Mouse (Mus musculus): ENCODE results near the gene Gm17657. TPM values are rescaled to one million over a fixed set of nuclear protein-coding genes. Genes with fewer than 3 reads are reported as not detected.

The Gm17657 gene
- total RNA-seq, 1 experiment = 18.3 TPM

DNA sequence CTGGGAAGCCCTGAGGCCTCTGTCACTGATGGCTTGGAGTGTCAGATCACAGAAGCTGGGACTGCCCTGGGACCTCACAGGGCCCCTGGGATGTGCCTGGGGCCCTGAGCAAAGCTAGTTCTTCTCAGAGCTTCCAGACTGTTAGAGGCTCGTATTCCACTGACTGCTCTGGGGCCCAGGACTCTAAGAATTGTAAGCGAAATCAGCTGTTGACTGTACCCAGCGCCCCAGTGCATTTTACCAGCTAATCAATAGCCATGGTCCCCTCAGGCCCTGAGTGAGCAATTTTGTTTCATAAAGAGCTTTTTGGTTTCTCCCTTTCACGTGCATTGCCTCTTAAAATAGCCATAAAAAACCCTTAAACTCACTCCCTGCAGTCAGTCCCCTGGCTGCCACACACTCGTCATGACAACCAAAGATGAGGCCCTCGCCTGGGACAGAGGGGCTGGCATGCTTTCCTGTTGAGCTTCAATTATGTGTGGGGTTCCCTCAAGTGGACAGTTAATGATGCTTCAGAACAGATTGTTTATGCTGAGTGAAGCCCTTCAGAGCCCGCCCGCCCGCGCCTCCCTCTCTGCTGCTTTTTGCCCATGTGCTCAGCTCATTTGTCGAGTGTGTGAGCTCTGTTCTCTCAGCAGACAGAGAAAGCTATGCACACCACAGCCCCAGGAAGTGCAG is 39.9 kb upstream of the Gm17657 start:
- H3K27ac ChIP-seq (ENCODE audit: insufficient read depth, low read depth, low read length, poor library complexity, severe bottlenecking) = no peak overlapping the region
- H3K9me3 ChIP-seq (ENCODE audit: control insufficient read depth, insufficient read depth, low read depth, low read length) = no peaks in the 10 kb centered on the region
- DNase-seq (ENCODE audit: low read depth, low spot score) = no peak
- no peak overlapping the region for H3K4me3 ChIP-seq (ENCODE audit: insufficient read depth in 1 of 2, low read depth in 1 of 2, low read length in 2 of 2, poor library complexity in 1 of 2, severe bottlenecking in 1 of 2)
- H3K9ac ChIP-seq (ENCODE audit: insufficient read depth, low read depth, low read length, poor library complexity, severe bottlenecking) = no peak overlapping the region
- no peak for TF ChIP-seq ZNF384 (IDR thresholded peaks at IDR 0.05; ENCODE audit: low read depth, low read length)
- no peak for TF ChIP-seq ZC3H11A (IDR thresholded peaks at IDR 0.05; ENCODE audit: borderline replicate concordance, low read depth, low read length)
- TF ChIP-seq MAFK (IDR thresholded peaks at IDR 0.05; ENCODE audit: insufficient read depth, low read depth, low read length) = no peak
- TF ChIP-seq CHD2 (IDR thresholded peaks at IDR 0.05; ENCODE audit: low read depth, low read length) = no peak
- no peak for TF ChIP-seq HCFC1 (IDR thresholded peaks at IDR 0.05; ENCODE audit: borderline replicate concordance, insufficient read depth, low read length)
- no peaks in the 10 kb centered on the region for H3K4me1 ChIP-seq (ENCODE audit: control insufficient read depth in 2 of 2, insufficient read depth in 2 of 2, low read length in 2 of 2, poor library complexity in 1 of 2)
- in situ Hi-C loops (cut with MboI; ENCODE audit: low sequenced_read_pairs in 2 of 2, unreplicated experiment in 2 of 2) = no loop called here
- H3K36me3 ChIP-seq (ENCODE audit: control insufficient read depth, insufficient read depth, low read length, poor library complexity, severe bottlenecking) = no peaks in the 10 kb centered on the region; the same call in 1 of the 2 replicates

- Histone ChIP-seq H3K9ac (ENCODE audit: insufficient read depth, low read depth, low read length, poor library complexity, severe bottlenecking) (no peak overlapping the region), H3K4me1 (ENCODE audit: control insufficient read depth in 2 of 2, insufficient read depth in 2 of 2, low read length in 2 of 2, poor library complexity in 1 of 2) (no peaks in the 10 kb centered on the region), H3K36me3 (ENCODE audit: control insufficient read depth, insufficient read depth, low read length, poor library complexity, severe bottlenecking) (peaks cover 4% of the 10 kb centered on the region; the same call in 1 of the 2 replicates), H3K4me3 (ENCODE audit: insufficient read depth in 1 of 2, low read depth in 1 of 2, low read length in 2 of 2, poor library complexity in 1 of 2, severe bottlenecking in 1 of 2) (no peak overlapping the region), H3K27ac (ENCODE audit: insufficient read depth, low read depth, low read length, poor library complexity, severe bottlenecking) (no peak overlapping the region), H3K9me3 (ENCODE audit: control insufficient read depth, insufficient read depth, low read depth, low read length) (no peaks in the 10 kb centered on the region)
- in situ Hi-C loops (cut with MboI; ENCODE audit: low sequenced_read_pairs in 2 of 2, unreplicated experiment in 2 of 2) = no loop called here
- TF ChIP-seq HCFC1 (IDR thresholded peaks at IDR 0.05; ENCODE audit: borderline replicate concordance, insufficient read depth, low read length) = no peak
- no peak for TF ChIP-seq MAFK (IDR thresholded peaks at IDR 0.05; ENCODE audit: insufficient read depth, low read depth, low read length)
- no peak for DNase-seq (ENCODE audit: low read depth, low spot score)
Measured at GRCm38 (mm10) chr17:29586921-29587320, 37.5 kb upstream of the Gm17657 start.

- H3K36me3 ChIP-seq (ENCODE audit: control insufficient read depth, insufficient read depth, low read length, poor library complexity, severe bottlenecking) = peaks cover 7% of the 10 kb centered on the region; the same call in 1 of the 2 replicates
- no peak overlapping the region for H3K27ac ChIP-seq (ENCODE audit: insufficient read depth, low read depth, low read length, poor library complexity, severe bottlenecking)
- in situ Hi-C loops (cut with MboI; ENCODE audit: low sequenced_read_pairs in 2 of 2, unreplicated experiment in 2 of 2) = no loop called here
- TF ChIP-seq ZNF384 (IDR thresholded peaks at IDR 0.05; ENCODE audit: low read depth, low read length) = no peak
- TF ChIP-seq HCFC1 (IDR thresholded peaks at IDR 0.05; ENCODE audit: borderline replicate concordance, insufficient read depth, low read length) = no peak
- no peak for TF ChIP-seq MAFK (IDR thresholded peaks at IDR 0.05; ENCODE audit: insufficient read depth, low read depth, low read length)
- TF ChIP-seq CHD2 (IDR thresholded peaks at IDR 0.05; ENCODE audit: low read depth, low read length) = no peak
- TF ChIP-seq ZC3H11A (IDR thresholded peaks at IDR 0.05; ENCODE audit: borderline replicate concordance, low read depth, low read length) = no peak
- H3K9me3 ChIP-seq (ENCODE audit: control insufficient read depth, insufficient read depth, low read depth, low read length) = no peaks in the 10 kb centered on the region
- no peak overlapping the region for H3K4me3 ChIP-seq (ENCODE audit: insufficient read depth in 1 of 2, low read depth in 1 of 2, low read length in 2 of 2, poor library complexity in 1 of 2, severe bottlenecking in 1 of 2)
- no peak overlapping the region for H3K9ac ChIP-seq (ENCODE audit: insufficient read depth, low read depth, low read length, poor library complexity, severe bottlenecking)
- no peak for DNase-seq (ENCODE audit: low read depth, low spot score)
- no peaks in the 10 kb centered on the region for H3K4me1 ChIP-seq (ENCODE audit: control insufficient read depth in 2 of 2, insufficient read depth in 2 of 2, low read length in 2 of 2, poor library complexity in 1 of 2)
Measured at GRCm38 (mm10) chr17:29585446-29585845, 36.0 kb upstream of the Gm17657 start.

GRCm38 (mm10) chr17:29584737-29585136 is 35.3 kb upstream of the Gm17657 start:
- peaks cover 7% of the 10 kb centered on the region; the same call in 1 of the 2 replicates for H3K36me3 ChIP-seq (ENCODE audit: control insufficient read depth, insufficient read depth, low read length, poor library complexity, severe bottlenecking)
- in situ Hi-C loops (cut with MboI; ENCODE audit: low sequenced_read_pairs in 2 of 2, unreplicated experiment in 2 of 2) = no loop called here

More at GRCm38 (mm10) chr17:29584737-29585136, 35.3 kb upstream of the Gm17657 start:
- TF ChIP-seq ZC3H11A (IDR thresholded peaks at IDR 0.05; ENCODE audit: borderline replicate concordance, low read depth, low read length) (no peak), ZNF384 (IDR thresholded peaks at IDR 0.05; ENCODE audit: low read depth, low read length) (no peak), HCFC1 (IDR thresholded peaks at IDR 0.05; ENCODE audit: borderline replicate concordance, insufficient read depth, low read length) (no peak), MAFK (IDR thresholded peaks at IDR 0.05; ENCODE audit: insufficient read depth, low read depth, low read length) (no peak), CHD2 (IDR thresholded peaks at IDR 0.05; ENCODE audit: low read depth, low read length) (no peak)
- no peak for DNase-seq (ENCODE audit: low read depth, low spot score)
- H3K9me3 ChIP-seq (ENCODE audit: control insufficient read depth, insufficient read depth, low read depth, low read length) = no peaks in the 10 kb centered on the region
- no peak overlapping the region for H3K4me3 ChIP-seq (ENCODE audit: insufficient read depth in 1 of 2, low read depth in 1 of 2, low read length in 2 of 2, poor library complexity in 1 of 2, severe bottlenecking in 1 of 2)
- H3K4me1 ChIP-seq (ENCODE audit: control insufficient read depth in 2 of 2, insufficient read depth in 2 of 2, low read length in 2 of 2, poor library complexity in 1 of 2) = no peaks in the 10 kb centered on the region
- H3K9ac ChIP-seq (ENCODE audit: insufficient read depth, low read depth, low read length, poor library complexity, severe bottlenecking) = no peak overlapping the region
- H3K27ac ChIP-seq (ENCODE audit: insufficient read depth, low read depth, low read length, poor library complexity, severe bottlenecking) = no peak overlapping the region
